Comparison of ENCODE assay signal across 9 mouse cellular contexts in genomic region chr10:63954308-63954930, GRCm38 (mm10). TPM values are rescaled to one million over a fixed set of nuclear protein-coding genes. Genes with fewer than 3 reads are reported as not detected.
DNase-seq lines count a peak whose midpoint lies in the region; ATAC-seq lines count a peak whose summit lies in the region.
"Had no signal": no experiment of that assay in that cellular context is flagged by ENCODE, and none has a peak within 500 bp of the region (broad histone marks: within the 10 kb centered on the region; RNA-seq: fewer than 3 reads in every experiment).

No protein-coding gene starts in this region.

- peak overlapping the region; percentile 64 for H3K27ac ChIP-seq in hindbrain, embryonic 10.5 days
- H3K27ac ChIP-seq: macrophage had no signal

- peaks cover 10% of the 10 kb centered on the region for H3K4me1 ChIP-seq in hindbrain, embryonic 10.5 days (replicated peaks)

- H3K36me3 ChIP-seq in hindbrain, embryonic 10.5 days: no peaks in the 10 kb centered on the region

- no peaks in the 10 kb centered on the region for H3K9me3 ChIP-seq in hindbrain, embryonic 10.5 days

- no peak overlapping the region for H3K4me3 ChIP-seq in hindbrain, embryonic 10.5 days

- H3K27me3 ChIP-seq in hindbrain, embryonic 10.5 days (ENCODE audit: insufficient read depth, poor library complexity, severe bottlenecking): no peaks in the 10 kb centered on the region

- WGBS in hindbrain, embryonic 10.5 days: 18% methylated on average over 6 of the region's 7 CpGs

- peak; percentile 24 for DNase-seq in kidney, postnatal 10 days
- DNase-seq in kidney, postnatal 36 days: no peak
- peak; percentile 85 for DNase-seq in brain, adult 2 months (ENCODE audit: low read depth, low spot score)
- peak; percentile 27 for DNase-seq in fibroblast of lung, adult 2 months (ENCODE audit: low read depth)
- peak; percentile 46 for DNase-seq in hindbrain, embryonic 10.5 days (ENCODE audit: low spot score)
- DNase-seq in skeletal muscle tissue, adult 2 months (ENCODE audit: low read depth, low spot score): peak; percentile 82
- no peak for DNase-seq in right cerebral cortex, postnatal 4 days

- no peak for ATAC-seq in megakaryocyte-erythroid progenitor cell, adult 5-6 weeks (replicated peaks; ENCODE audit: low FRiP score, low TSS enrichment, poor library complexity, severe bottlenecking)

RNA-seq across cellular contexts. Expression of gene Gm10118, which starts 27.2 kb away (rescaled TPM):
- 0.12 and 0.14 TPM in 2 replicates for polyA plus RNA-seq in hindbrain, embryonic 10.5 days (2016; fragmentation: Nextera tagmentation; extraction: Ambion mirVana)
- total RNA-seq in megakaryocyte-erythroid progenitor cell, adult 5-6 weeks (2014; fragmentation: Nextera tagmentation): not detected in 2 replicates
- not detected in 2 replicates for total RNA-seq in megakaryocyte-erythroid progenitor cell, adult 5-6 weeks (2017)
- polyA plus RNA-seq: macrophage had no signal

Comparison
In these comparisons a context has a peak if more than half of its experiments do, and no peak if none do; other contexts are left out.
1. DNase-seq: peak in kidney, postnatal 10 days (single experiment), brain, adult 2 months (single experiment), fibroblast of lung, adult 2 months (single experiment), hindbrain, embryonic 10.5 days (single experiment) and skeletal muscle tissue, adult 2 months (single experiment); none in kidney, postnatal 36 days (0 of 2) and right cerebral cortex, postnatal 4 days (single experiment).